Mouse (Mus musculus): ENCODE data around the gene Dnah17.

The Dnah17 gene

DNA sequence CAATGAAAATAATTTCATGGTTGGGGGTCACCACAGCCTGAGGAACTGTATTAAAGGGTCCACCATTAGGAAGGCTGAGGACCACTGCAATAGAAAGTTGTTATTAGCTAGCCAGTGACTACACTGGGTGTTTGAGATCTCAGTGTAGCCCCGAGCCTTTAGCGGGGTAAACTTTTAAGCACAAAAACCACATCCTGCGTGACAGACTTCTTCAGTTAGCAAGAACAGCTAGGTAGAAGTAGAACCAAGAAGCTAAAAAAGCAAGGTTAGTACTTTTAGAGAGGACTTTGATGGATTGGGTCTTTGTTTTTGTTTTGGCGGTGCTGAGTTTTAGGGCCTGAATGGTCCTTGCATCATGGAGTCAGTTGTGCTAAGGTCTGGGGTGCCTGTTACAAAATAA is 13.3 kb upstream of the Dnah17 start:
- DNase-seq (ENCODE audit: low read depth, low spot score), result peak; percentile 80

GRCm38 (mm10) chr11:118142547-118143165 is 12.2 kb upstream of the Dnah17 start:
- DNase-seq (ENCODE audit: low read depth, low spot score), result no peak

DNA sequence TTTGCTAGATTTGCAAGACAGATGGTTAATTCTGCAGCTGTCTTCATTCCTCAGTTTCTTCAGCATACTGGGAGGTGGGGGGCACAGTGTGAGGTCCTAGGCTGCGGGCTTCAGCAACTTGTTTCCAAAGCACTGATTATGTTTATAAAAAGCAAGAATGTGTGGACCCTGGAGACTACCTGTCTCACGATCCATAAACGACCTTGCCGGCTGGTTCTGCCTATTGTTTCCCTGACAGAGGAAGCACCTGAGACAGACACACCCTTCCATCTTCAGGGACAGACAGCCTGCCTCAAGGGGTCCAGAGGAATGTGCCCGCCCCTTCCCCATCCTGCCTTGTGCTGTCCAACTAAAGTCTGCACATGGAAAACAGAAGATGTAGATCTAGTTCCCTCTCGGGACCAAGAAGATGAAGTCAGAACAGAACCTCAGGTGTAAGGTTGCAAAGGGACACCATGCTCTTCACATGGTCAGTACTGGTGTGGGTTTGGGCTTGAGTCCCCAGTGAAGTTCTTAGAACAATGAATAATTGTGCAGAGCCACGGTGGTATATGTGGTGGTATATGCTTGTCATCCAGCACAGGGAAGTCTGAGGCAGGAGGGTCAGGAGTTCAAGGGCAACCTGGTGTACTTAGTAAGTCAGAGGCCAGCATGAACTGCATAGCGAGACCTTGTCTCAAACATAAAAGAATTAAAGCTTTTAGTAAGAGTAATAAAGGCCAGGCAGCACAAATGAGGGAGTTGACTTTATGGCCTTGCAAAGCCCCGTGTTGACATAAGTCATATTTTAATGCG is 10.5 kb upstream of the Dnah17 start:
- no peak for DNase-seq (ENCODE audit: low read depth, low spot score)

- DNase-seq (ENCODE audit: low read depth, low spot score), result no peak
These were observed 7.9 kb upstream of the Dnah17 start for GRCm38 (mm10) chr11:118138347-118138746.

DNA sequence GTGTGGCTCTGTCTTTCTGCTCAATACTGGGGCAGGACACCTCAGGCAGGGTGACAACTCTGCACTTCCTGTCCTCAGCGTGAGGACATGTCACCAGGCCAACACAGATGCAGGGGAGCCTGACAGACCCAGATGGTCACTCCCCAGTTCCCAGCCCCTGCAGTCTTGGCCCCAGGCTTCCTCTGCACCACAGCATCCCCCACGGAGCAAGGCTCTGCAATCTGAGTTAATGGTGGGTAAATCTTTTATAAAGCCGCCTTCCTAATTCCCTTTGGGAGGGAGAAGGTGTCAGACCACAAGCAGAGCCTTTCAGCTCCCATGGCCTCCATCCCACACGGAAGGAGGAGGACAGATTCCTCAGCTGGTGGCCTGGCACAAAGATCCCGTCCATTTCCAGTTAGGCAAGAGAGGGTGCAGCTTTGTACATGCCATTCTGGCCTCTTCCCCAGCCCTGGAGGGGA is 5.8 kb upstream of the Dnah17 start:
- no peak for DNase-seq (ENCODE audit: low read depth, low spot score)

DNA sequence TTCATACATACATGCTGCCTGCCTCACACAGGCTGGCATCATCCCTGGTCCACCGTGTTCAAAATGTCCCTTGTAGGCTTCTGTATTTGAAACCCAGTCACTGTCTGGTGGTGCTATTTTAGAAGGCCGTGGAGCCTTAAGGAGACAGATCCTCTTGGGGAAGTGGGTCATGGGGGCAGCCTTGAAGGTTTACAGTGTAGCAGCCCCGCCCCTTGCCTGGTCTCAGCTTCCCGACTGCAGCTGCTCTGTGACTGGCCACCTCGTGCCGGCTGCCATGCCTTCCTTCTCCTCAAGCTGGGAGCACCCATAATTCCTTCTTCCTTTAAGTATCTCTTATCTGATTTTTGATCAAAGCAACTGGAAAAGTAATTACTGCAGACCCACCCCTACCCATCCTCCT is 4.8 kb upstream of the Dnah17 start:
- DNase-seq (ENCODE audit: low read depth, low spot score), result no peak

GRCm38 (mm10) chr11:118133752-118134169 is 3.3 kb upstream of the Dnah17 start:
- DNase-seq (ENCODE audit: low read depth, low spot score), result no peak

DNA sequence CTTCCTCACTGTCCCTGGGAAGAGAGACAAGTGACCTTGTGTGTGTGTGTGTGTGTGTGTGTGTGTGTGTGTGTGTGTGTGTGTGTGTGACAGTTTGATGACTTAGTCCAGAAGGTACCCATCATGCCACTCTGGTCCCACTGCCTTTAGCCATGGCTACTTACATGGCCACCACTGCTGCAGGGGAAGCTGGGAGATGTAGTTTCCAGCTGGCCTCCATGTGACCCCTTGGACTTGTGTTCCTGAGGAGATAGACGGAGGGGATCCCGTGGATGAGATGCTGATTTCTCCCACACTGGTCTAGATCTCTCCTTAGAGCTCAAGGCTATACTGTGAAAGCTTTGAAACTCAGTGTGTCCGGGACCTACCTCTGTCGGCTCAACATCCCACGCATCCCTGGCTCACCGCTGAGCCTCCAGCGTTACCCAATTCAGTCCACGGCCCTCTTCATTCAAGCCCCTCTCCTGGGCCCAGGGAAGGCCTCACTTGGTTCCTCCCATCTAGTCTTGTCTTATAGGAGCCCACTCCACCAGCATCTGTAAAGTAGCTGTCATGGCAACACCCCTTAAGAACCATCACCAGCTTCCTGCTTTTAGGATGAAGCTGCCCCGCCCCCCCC is 2.8 kb upstream of the Dnah17 start:
- DNase-seq (ENCODE audit: low read depth, low spot score), result no peak

DNA sequence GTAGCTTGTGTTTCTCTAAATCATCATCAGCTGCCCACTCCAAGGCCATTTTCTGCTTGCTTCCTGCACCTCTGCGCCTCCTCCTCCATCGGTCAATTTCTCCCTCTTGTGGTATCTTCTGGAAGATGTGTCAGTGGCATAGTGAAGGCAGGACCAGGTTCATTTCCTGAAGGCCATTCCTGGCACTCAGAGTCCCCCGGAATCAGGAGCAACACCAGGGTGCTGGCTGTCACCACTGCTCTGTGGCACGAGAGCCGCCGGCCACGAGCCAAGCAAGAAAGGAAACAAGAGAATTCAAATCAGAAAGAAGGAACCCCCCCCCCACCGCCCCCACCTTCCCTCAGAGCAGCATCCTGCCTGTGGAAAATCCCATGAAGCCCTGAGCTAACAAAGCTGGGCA is 1.7 kb upstream of the Dnah17 start:
- DNase-seq (ENCODE audit: low read depth, low spot score), result no peak

DNA sequence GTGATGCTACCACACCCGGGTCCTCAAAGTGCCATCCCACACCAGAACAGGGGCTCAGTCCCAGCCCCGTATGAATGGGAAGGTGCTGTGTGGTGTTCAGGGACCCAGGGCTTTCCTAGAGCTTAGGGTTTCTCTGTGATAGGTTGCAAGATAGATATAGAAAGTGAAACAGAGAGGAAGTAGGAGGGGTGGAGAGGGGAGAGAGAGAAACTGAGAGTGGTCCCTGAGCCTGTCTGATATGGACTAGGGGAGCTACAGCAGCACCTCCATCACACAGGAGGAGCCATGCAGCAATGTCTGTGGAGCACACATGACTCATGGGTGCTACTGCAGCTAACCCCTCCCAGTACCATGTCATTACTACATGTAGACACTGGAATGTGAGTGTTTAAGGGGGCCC is 622 bp downstream of the Dnah17 start:
- DNase-seq (ENCODE audit: low read depth, low spot score), result peak; percentile 59

DNA sequence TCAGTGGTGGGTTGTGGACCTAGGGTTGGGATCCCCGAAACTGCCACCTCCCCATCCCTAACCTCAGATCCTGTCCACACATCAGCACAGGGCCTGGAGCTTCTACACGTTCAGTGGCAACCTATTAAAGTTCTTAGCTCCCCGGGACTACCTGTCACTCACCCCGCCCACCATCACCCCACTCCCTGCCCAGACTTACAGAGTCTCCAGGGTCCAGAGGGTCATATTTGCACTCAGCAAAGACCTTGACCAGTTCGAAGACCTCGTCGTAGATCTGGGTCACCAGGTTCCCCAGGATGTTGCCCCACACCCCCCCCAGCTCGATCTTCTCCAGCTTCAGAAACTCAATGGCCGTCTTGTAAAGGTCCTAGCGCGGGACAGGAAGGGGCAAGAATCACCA is 8.8 kb downstream of the Dnah17 start:
- no peak for DNase-seq (ENCODE audit: low read depth, low spot score)

DNA sequence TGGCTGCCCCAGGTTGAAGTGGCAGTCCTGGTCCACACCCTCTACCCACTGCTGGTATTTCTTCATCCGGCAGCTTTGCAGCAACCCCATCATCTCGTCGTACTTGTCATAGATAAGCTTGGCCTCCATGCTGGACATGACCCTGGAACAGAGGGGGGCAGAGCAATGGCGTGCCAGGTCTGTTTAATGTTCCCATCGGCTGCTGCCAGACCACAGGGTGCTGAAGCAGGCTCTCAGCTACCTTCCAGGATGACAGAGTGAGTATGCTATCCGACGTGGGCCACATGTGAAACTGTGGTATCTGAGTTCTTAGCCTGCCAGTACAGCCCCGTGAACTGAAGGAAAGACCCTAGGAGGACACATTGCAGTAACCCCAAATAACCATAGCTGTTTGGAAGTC is 11.7 kb downstream of the Dnah17 start:
- DNase-seq (ENCODE audit: low read depth, low spot score), result no peak

DNA sequence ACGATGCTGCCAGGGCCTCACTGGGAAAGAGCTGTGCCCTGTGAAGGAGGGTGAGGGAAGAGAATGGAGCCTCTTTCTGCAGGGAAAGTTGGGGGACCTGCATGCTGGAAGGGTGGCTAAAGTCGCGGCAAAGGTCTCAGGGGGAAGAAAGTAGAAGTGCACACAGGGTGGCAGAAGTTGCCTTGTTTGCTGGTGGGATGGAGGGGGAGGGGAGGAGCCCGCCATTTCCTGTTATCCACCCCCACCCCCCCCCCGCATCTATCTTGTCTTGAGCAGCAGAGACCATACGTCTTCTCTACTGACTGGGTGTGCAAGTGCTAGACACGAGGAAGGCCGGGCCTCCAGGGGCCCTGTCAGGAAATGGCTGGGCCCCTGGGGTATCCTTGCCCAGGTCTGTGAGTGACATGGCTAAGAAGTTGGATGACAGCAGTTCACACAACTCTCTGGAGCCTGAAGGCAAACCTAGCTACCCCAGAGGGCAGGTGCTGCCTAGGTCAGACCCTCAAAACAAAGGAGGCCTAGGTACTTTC is 15.8 kb downstream of the Dnah17 start:
- DNase-seq (ENCODE audit: low read depth, low spot score), result peak; percentile 39

DNA sequence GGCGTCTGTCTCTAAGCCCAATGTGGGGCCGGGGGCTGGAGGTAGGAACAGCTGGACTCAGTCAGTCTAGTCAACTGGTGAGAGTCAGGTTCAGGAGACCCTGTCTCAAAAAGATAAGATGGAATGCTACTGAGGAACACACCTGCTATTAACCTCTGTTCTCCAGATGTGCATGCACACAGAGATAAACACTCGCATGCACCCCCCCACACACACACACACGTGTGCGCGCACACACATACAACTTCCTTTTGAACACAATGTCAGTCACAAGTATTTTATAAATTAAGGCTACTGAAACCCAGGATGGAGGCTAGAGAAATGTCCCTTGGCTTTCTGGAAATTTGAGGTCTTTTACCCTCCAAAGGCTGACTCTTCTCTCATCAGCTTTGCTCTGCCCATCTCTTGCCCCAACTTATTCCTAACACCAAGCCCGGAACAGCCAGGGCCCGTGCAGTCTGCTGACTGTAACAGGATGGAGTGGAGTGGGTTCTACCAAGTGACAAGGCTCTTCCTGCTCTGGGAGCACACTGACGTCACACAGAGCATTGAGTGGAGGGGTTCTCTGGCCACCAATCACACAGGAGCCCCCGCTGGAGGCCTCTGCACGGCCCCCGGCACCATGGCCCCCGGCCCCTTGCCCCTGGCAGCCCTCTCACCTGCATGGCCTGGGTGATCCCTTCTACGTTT is 16.8 kb downstream of the Dnah17 start:
- DNase-seq (ENCODE audit: low read depth, low spot score), result no peak

- DNase-seq (ENCODE audit: low read depth, low spot score), result peak; percentile 95
These were observed 26.4 kb downstream of the Dnah17 start for GRCm38 (mm10) chr11:118104001-118104400.

DNA sequence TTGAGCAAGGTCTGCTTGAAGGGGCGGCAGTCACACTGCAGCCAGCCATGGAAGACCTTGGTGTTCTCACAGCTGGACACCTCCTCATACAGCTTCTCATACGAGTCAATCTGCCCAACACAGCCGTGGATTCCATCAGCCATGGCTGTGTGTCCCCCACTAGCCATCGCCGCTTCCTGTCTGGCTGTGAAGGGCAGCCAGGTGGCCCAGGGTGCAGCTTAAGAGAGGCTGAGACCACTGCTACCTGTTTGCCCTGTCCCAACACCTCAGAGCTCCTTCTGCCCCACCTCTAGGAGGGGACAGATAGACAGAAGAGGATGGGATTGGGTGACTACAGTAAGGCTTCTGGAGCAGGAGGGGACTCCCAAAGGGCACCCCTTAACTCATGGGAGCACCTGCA is 27.1 kb downstream of the Dnah17 start:
- no peak for DNase-seq (ENCODE audit: low read depth, low spot score)

DNA sequence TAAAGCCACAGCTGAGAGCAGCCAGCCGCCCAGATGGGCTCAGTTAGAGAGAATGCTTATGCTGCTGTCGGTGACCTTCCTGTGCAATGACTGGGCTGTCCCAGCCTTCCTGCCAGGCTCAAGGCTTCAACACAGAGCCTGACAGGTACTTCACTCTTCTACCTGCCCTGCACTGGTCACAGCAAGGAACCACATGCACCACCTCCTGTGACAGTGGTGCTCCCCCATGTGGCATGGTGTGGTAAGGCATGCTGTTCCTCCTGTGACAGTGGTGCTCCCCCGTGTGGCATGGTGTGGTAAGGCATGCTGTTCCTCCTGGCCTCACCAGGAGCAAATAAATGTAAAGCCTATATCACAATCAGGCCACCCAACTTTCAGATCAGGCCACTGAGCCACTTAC is 27.6 kb downstream of the Dnah17 start:
- DNase-seq (ENCODE audit: low read depth, low spot score), result peak; percentile 96

- no peak for DNase-seq (ENCODE audit: low read depth, low spot score)
These were observed 29.3 kb downstream of the Dnah17 start for GRCm38 (mm10) chr11:118101133-118101532.

DNA sequence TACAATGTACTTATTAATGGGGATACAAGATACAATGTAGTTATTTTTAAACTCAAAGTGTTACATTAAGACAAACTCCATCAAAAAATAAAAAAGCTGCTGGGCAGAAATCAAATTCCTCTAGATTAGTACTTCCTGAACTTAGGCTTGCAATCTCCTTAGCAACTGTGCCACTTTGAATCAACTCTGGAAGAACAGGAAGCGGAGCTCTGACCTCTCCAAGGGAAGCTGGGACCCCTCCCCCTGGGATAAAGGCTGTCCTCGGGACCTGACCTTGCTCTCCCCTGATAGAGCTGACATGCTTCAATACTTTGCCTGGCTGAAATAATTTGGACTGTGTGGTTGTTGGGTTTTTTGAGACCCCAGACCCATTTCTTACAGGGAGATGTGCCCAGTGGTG is 33.7 kb downstream of the Dnah17 start:
- DNase-seq (ENCODE audit: low read depth, low spot score), result no peak

GRCm38 (mm10) chr11:118095004-118095403 is 35.4 kb downstream of the Dnah17 start:
- DNase-seq (ENCODE audit: low read depth, low spot score), result no peak

DNA sequence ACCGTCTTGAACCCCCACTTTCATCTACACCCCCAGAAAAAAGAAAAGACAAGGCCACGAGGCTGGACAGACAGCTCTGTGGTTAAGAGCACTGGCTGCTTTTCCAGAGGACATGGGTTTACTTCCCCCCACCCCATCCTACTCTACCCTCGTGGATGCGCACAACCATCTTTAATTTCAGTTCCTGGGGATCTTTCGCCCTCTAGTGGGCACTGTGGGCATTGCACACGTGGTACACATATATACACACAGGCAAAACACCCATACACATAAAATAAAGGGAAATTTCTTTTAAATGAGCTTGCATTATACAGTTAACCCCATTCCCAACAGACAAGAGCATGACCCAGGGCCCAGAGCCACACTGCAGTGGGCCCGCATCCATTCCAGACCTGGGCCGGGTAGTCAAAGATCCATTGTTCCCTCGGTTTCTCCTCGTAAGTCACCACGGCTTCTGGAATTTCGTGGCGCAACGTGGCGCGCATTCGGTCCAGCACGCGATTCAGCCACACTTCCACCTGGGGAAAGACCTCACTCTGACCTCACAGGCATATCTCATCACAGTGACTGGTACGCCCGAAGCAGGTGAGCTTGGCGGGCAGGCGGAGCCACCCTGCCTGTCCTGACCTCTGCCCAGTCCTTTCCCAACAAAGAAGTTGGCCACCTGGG is 39.3 kb downstream of the Dnah17 start:
- DNase-seq (ENCODE audit: low read depth, low spot score), result peak; percentile 64
